In genomic region chr12:47313413-47313812, GRCm38 (mm10) we compare ENCODE assay signal across 8 mouse cellular contexts.
DNase-seq lines count a peak whose midpoint lies in the region; ATAC-seq and TF ChIP-seq lines count a peak whose summit lies in the region.
"Had no signal": no experiment of that assay in that cellular context is flagged by ENCODE, and none has a peak within 500 bp of the region (broad histone marks: within the 10 kb centered on the region; RNA-seq: fewer than 3 reads in every experiment).

No protein-coding gene starts in this region.

- no peak overlapping the region for H3K4me2 ChIP-seq in lung, postnatal 0 days (replicated peaks; ENCODE audit: low read depth, low read length)
- no peak overlapping the region for H3K4me2 ChIP-seq in forebrain, postnatal 0 days (ENCODE audit: low read depth)

- TF ChIP-seq EP300 in lung, postnatal 0 days (IDR thresholded peaks at IDR 0.05) = no peak

- no peak for ATAC-seq in lung, postnatal 0 days
- ATAC-seq in forebrain, postnatal 0 days = peak; percentile 65; the same call in 1 of the 2 replicates
- no peak for ATAC-seq in activated CD4-positive, CD25-positive, alpha-beta regulatory T cell, adult 4 months

- H3K4me3 ChIP-seq in lung, postnatal 0 days (ENCODE audit: low read depth, low read length) = no peak overlapping the region
- H3K4me3 ChIP-seq in forebrain, postnatal 0 days (ENCODE audit: low read depth, low read length) = no peak overlapping the region
- H3K4me3 ChIP-seq: myocyte had no signal

- H3K9ac ChIP-seq in lung, postnatal 0 days (replicated peaks; ENCODE audit: low read depth) = no peak overlapping the region
- H3K9ac ChIP-seq in forebrain, postnatal 0 days = no peak overlapping the region

- no peak for DNase-seq in lung, postnatal 0 days (ENCODE audit: low spot score)
- DNase-seq in lung, postnatal 4 days = no peak
- peak; percentile 22 to 34 for DNase-seq in cerebellum, adult 18-20 months
- DNase-seq in forebrain, postnatal 0 days = peak; percentile 51
- DNase-seq in lung, postnatal 25 days (ENCODE audit: low spot score) = peak; percentile 3
- DNase-seq in urinary bladder, postnatal 4 days (ENCODE audit: low spot score in 2 of 2) = no peak

- no peaks in the 10 kb centered on the region for H3K4me1 ChIP-seq in lung, postnatal 0 days (ENCODE audit: insufficient read depth, low read depth, low read length)
- H3K4me1 ChIP-seq in forebrain, postnatal 0 days (ENCODE audit: insufficient read depth) = no peaks in the 10 kb centered on the region

- no peaks in the 10 kb centered on the region for H3K36me3 ChIP-seq in lung, postnatal 0 days (ENCODE audit: insufficient read depth, low read length)
- H3K36me3 ChIP-seq in forebrain, postnatal 0 days (ENCODE audit: insufficient read depth) = no peaks in the 10 kb centered on the region

- H3K9me3 ChIP-seq in lung, postnatal 0 days (ENCODE audit: low read length) = no peaks in the 10 kb centered on the region
- no peaks in the 10 kb centered on the region for H3K9me3 ChIP-seq in forebrain, postnatal 0 days (ENCODE audit: low read length)

- TF ChIP-seq CTCF in lung, postnatal 0 days (IDR thresholded peaks at IDR 0.05) = peak; percentile 46
- peak; percentile 56 for TF ChIP-seq CTCF in forebrain, postnatal 0 days (IDR thresholded peaks at IDR 0.05; ENCODE audit: low read depth)

- no peaks in the 10 kb centered on the region for H3K27me3 ChIP-seq in lung, postnatal 0 days (replicated peaks; ENCODE audit: insufficient read depth, low read length)
- H3K27me3 ChIP-seq in forebrain, postnatal 0 days (ENCODE audit: insufficient read depth, low read length) = no peaks in the 10 kb centered on the region

- 13% methylated on average over 2 of the region's 2 CpGs for WGBS in lung, postnatal 0 days
- WGBS in forebrain, postnatal 0 days = 15% methylated on average over 2 of the region's 2 CpGs

- H3K27ac ChIP-seq in lung, postnatal 0 days (ENCODE audit: low read length) = no peak overlapping the region
- no peak overlapping the region for H3K27ac ChIP-seq in forebrain, postnatal 0 days (ENCODE audit: low read depth, low read length)

Comparison
In these comparisons a context has a peak if more than half of its experiments do, and no peak if none do; other contexts are left out.
1. DNase-seq: peak in cerebellum, adult 18-20 months (2 of 2), forebrain, postnatal 0 days (single experiment) and lung, postnatal 25 days (single experiment); none in lung, postnatal 0 days (single experiment), lung, postnatal 4 days (0 of 2) and urinary bladder, postnatal 4 days (0 of 2).